Mouse (Mus musculus) erythroid progenitor cell, adult 5-6 weeks (primary cell): ENCODE results near the gene Flrt1. TPM values are rescaled to one million over a fixed set of nuclear protein-coding genes. Genes with fewer than 3 reads are reported as not detected.
"Not testable (repeated sequence)": the region's sequence is repeated elsewhere in the genome, so short reads cannot be mapped to it uniquely, and the experiment has no call there.

Source experiments
- ATAC-seq: replicated peaks from 2 replicates; pipeline ENCODE4 v1.8.0; 2016; ENCODE audit warnings: moderate number of reproducible peaks, mild to moderate bottlenecking, moderate TSS enrichment, inconsistent platforms; ENCODE audit not compliant: poor library complexity, low FRiP score, severe bottlenecking
- total RNA-seq, 2 experiments: library from RNA; stranded (forward) in 1 of 2; stranded (reverse) in 1 of 2; fragments of 150-400 nt in 1 of 2; fragments of 186-747, 209-891 nt in 1 of 2; gene quantifications; 2 replicates each; pipeline versions ENCODE4 v1.2.3 to v1.2.4; 2015 to 2017; ENCODE audit warnings: low replicate concordance in 2 of 2

Flrt1 gene
- total RNA-seq, 2 experiments from 2014 or later, result not detected

- no peak for ATAC-seq
Measured at GRCm38 (mm10) chr19:7108114-7108905, 2.8 kb upstream of the Flrt1 start.

- ATAC-seq, result no peak
Measured at GRCm38 (mm10) chr19:7107174-7107573, 1.6 kb upstream of the Flrt1 start.

GRCm38 (mm10) chr19:7106566-7106965 is 1.0 kb upstream of the Flrt1 start:
- no peak for ATAC-seq

GRCm38 (mm10) chr19:7103993-7104401 is 1.5 kb downstream of the Flrt1 start:
- no peak for ATAC-seq

GRCm38 (mm10) chr19:7103349-7103992 is 2.1 kb downstream of the Flrt1 start:
- ATAC-seq, result no peak

GRCm38 (mm10) chr19:7102039-7102438 is 3.5 kb downstream of the Flrt1 start:
- ATAC-seq, result no peak

GRCm38 (mm10) chr19:7099620-7100155 is 5.8 kb downstream of the Flrt1 start:
- ATAC-seq, result no peak

- no peak for ATAC-seq
Measured at GRCm38 (mm10) chr19:7092756-7093155, 12.8 kb downstream of the Flrt1 start.

GRCm38 (mm10) chr19:7091448-7092050 is 14.0 kb downstream of the Flrt1 start:
- no peak for ATAC-seq

GRCm38 (mm10) chr19:7090369-7091064 is 15.0 kb downstream of the Flrt1 start:
- ATAC-seq, result no peak

GRCm38 (mm10) chr19:7089842-7090251 is 15.7 kb downstream of the Flrt1 start:
- no peak for ATAC-seq

- ATAC-seq, result no peak
Measured at GRCm38 (mm10) chr19:7089050-7089449, 16.5 kb downstream of the Flrt1 start.

GRCm38 (mm10) chr19:7088558-7088957 is 17.0 kb downstream of the Flrt1 start:
- no peak for ATAC-seq

GRCm38 (mm10) chr19:7084734-7085133 is 20.8 kb downstream of the Flrt1 start:
- no peak for ATAC-seq

GRCm38 (mm10) chr19:7083035-7083794 is 22.3 kb downstream of the Flrt1 start:
- no peak for ATAC-seq

GRCm38 (mm10) chr19:7081516-7082266 is 23.8 kb downstream of the Flrt1 start:
- ATAC-seq, result no peak; the same call in 1 of the 2 replicates

GRCm38 (mm10) chr19:7078271-7078670 is 27.3 kb downstream of the Flrt1 start:
- no peak for ATAC-seq

- no peak for ATAC-seq
Measured at GRCm38 (mm10) chr19:7077666-7078065, 27.9 kb downstream of the Flrt1 start.

- not testable (repeated sequence) for ATAC-seq
Measured at GRCm38 (mm10) chr19:7075336-7075735, 30.2 kb downstream of the Flrt1 start.
